Mouse (Mus musculus): ENCODE measurements around the gene Plekha6.

Gene Plekha6

DNA sequence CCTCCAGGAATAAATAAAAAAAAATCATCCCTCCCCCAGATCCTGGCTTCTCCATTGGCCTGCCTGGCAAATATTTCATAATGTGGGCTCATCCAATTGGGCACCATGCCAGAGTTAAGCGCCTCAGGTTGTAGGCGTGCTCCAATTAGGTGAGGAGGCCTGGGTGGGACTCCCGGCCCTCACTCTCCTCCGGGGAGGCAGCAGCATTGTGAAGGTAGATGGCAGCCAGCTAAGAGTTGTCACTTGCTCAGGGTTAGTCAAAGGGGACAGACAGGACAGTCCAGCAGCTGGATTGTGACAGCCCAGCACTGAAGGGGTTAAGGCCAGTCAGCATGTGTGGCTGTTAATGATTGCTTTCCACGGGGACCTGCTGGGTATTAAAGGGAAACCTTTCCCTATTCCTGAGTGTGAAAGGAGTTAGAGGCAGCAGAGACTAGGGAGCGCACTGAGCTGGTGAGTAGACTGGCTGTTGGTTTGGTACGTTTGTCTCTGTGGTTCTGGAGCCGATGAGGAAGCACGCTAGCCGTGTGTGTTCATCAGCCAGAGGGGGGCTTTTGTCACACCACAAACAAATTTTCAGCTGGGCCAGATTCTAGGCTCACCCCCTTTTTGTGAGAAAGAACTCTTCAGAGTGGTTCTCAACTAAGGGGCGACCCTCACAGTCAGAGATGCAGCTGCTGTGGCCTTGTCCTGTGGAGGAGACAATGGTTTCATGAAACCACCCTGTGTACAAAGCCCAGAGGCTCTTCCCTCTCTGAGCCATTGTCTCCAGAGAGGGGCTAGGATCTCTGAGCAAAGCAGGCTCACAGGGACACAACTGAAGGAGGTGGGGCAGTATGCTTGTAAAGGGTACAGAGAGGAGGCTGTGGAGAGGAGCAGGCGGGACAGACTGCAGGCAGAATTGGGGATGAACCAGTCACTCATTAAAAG, 81.9 kb downstream of the Plekha6 start:
- DNase-seq (ENCODE audit: low read depth), result no peak

DNA sequence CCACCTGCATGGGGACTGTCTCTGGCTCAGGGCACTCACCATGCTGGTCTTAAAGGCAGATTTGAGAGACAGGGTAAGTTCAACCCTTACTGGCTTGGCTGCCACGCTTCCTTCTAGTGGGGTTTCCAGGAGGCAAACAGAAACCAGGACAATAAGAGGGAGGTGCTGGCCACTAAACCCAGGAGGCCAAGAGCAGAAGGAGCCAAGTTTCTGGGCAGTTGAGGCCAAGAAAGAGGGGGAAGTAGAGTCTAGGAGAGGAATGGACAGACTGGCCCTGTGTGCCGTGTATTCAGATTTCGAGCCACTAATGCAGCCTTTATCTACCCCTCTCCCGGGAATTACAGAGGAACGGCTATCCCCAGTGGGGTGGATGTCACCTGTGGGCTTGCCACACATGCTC, 83.2 kb downstream of the Plekha6 start:
- DNase-seq (ENCODE audit: low read depth), result no peak

DNA sequence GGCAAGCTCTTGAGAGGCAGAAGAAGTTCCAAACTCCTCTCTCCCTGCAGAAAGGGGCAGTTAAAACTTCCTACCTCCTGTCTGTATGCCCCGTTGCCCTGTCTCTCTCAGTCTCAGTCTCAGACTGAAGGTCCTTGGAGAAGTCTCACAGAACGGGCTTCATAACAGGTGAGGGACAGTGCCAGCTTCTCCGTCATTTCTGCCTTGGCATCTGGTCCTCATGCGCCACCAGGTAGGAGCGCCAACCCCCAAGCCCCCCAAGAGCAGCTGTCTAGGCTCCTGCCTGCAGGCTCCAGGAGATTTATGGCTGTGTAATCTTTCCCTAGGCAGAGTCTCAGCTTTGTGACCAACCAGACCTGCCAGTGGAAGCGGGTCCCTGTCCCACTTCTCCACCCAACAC, 86.8 kb downstream of the Plekha6 start:
- DNase-seq (ENCODE audit: low read depth), result no peak

DNA sequence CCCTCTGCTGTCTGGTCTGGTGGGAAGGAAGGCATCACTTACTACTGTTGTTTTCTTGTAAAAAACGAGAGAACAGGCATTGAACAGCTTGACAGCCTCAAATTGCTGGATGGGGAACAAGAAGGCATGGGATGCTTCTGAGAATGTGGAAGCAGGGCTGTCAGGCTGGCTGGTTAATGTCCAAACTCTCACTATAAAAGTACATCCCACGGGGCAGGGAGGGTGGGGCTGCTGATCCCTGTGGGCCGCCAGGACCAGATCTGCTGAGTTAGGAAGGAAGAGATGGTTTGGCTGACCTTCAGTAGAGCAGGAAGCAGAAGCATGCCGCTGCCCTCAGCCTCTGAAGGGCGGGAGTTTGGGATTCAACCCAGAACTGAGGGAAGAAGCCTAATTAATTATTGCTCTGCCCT, 87.6 kb downstream of the Plekha6 start:
- DNase-seq (ENCODE audit: low read depth), result no peak

DNA sequence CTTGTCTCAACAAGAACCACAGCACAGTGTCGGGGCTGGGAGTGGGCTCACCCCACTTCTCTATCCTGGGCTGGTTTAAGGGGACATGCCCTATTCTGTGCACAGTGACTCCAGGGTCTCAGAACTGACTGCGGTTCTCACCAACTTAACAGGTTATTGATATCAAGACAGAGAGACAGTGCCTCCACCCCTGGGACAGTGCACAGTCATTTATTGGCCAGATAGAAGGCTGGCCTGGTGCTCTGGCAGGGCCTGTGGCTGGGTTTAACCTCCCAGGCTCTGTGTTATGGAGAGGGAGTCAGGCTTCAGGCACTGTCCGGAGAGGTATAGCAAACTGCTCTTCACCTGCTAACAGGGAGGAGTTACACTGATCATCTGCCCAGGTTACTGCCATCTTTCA, 88.2 kb downstream of the Plekha6 start:
- no peak for DNase-seq (ENCODE audit: low read depth)

DNA sequence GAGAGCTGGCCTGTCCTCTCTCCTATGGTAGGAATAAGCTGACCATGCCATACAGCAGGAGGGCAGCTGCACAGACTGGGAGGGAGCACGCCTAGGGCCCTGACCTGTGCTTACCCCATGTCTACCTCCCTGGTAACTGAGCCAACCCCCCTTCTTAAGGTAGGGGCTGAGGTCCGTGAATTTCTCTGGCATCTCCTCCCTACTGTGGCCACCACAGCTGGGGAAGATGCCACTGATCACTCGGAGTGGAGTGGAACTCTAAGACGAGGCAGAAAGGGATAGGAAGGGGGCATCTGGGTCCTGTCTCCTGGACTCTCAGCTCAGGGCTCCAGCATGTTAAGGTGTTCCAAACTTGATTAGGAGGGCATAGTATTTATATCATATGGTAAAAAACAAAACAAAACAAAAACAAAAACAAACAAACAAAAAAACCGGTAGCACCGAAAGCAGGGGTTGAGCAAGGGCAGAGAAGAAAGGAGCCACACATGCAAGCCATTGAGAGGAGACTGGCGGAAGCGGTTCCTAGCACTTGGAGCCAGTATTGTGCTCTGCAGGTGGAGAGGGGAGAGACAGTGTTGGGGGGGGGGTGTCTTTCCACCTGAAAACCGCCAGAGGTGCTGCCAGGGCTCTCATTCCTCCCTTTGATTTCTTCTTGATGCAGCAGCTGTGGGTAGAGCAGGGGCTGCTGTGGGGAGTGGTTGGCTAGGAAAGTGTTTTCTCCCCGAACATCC, 89.0 kb downstream of the Plekha6 start:
- no peak for DNase-seq (ENCODE audit: low read depth)

DNA sequence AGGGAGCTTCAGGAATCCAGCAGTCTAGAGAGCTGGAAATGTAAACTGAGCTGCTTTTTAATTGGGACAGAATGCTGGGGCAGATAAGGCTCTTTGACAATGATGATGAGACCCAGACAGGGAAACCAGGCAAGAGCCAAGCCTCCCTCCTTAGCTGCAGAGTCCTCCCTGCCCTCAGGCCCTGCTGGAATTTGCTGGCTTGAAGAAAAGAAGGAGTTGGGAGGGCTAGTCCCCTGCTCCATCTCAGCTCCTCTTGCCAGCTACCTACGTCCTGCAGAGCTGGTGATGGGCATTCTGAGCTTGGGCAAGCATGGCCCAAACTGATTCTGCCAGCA, 89.5 kb downstream of the Plekha6 start:
- DNase-seq (ENCODE audit: low read depth), result no peak

DNA sequence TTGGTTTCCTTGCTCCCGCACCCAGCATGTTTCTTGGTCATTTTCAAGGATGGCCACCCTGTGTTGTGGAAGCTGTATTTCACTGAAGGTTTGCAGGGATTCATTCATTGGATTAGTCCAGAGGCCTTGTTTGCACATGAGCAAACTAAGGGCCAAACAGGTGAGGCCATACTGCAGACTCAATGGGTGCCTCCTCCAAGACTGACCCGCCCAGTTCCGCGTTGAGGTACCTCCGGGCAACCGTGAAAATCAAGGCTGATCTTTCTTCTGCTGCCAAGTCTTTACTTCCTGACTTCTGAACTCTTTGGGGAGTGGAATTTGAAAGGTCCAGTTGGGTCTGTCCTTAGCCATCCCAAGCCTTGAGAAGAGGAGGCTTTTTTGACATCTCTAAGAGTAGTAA, 90.2 kb downstream of the Plekha6 start:
- no peak for DNase-seq (ENCODE audit: low read depth)

DNA sequence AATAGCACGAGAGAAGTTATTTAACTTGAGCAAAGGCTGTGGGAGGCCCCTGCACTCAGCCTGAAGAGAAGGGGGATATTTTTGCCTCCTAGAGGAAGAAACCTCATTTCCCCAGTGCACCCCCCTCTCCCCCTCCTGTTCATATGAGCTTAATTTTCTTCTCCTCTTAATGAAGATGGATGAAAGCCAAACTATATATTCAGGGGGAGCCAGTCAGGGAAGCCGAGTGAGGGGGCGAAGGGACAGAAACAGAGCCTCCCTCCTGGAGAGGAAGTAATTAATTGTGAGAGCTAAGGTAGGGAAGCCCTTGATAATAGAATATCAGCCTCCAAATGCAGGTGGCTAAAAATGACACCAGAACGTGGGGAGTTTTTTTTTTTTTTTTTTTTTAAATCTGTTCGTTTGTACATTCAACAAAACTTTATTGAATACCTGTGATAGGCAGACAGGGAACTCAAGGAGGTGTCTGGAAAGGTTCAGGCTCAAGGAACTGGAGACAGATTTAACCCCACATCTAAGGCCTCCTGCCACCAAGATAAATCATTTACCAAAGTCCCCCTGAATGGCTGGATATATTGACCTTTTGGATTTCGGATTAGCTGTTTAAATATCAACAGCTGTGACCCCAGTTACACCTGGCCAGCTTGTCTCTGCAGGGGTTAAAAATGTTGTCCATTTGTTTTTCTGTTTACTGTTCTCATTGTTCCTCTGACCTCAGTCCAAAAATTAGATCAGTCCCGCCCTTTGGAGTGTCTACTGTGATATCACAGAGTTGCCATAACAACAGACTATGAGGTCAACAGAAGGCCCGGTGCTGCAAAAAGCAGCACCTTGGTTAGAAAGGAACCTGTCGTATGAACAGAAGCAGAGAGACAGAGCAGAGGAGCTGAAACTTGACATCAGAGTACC, 91.1 kb downstream of the Plekha6 start:
- no peak for DNase-seq (ENCODE audit: low read depth)

DNA sequence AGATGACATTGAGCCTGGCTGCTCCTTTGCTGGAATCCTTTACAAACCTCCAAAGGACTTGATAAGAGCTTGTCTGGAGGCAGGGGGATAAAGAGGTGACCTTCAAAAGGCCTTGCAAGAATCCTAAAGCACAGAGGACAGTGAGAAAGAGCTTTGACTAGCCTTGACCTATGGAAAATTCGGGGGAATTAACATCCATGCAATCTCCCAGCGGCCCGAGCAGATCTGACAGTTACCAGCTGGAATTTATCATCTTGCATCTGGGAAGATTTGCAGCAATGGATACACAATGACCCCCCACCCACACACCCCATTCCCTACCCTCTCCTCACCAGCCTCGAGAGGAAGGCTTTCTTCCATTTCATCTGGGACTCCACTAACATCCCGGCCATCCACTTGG, 91.8 kb downstream of the Plekha6 start:
- DNase-seq (ENCODE audit: low read depth), result no peak

DNA sequence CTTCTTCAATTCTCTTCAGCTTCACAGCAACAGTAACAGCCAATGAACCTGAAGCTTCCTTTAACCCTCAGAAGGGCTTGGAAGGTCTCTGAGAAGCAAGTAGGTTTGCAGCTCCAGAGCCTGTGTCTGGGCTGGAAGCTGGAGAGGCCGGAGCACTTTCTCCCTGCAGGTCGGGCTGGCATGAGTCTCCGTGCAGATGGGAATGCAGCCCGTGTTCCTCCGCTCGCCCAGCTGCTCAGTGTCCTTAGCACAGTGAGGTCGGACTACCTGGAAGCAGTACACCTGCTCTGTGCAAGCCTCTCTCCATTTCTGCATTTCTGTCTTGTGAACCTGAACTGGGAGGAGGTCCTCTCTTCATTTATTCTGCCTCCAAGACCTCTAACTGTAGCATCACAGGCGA, 92.3 kb downstream of the Plekha6 start:
- no peak for DNase-seq (ENCODE audit: low read depth)

DNA sequence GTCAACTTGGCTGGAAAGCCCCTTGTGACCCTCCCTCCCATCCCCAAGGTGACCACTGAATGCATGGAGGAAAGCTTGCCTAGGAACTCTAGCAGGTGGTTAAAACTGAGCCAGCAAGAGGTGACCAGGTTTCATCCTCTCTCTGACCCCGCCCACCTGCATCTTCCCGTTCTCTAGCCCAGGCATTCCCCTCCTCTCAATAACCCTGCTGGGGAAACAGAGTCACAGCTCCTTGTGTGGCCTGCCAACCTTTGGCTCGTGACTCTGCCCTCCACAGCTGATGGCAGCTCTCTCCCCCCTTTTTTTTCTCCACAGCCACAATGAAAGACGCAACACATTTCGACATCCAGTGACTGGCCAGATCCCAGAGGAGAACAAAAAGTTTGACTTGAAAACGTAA, 94.7 kb downstream of the Plekha6 start:
- DNase-seq (ENCODE audit: low read depth), result no peak

DNA sequence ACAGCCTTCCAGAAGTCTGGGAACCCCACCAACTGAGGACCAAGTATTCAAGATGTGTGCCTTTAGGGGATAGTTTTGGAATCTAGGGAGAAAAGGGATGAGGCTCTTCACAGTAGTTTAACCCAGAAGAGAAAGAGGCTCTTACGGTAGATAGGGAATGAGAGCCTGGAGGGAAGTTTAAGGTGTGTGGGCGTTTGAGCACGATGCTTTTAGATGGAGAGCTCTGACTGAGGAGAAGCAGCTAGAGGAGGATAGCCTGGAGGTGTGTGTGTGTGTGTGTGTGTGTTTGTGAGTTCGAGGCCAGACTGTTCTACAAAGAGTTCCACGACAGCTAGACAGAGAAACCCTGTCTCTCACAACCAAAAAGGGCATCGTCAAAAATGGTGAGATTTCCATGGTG, 98.6 kb downstream of the Plekha6 start:
- no peak for DNase-seq (ENCODE audit: low read depth)

DNA sequence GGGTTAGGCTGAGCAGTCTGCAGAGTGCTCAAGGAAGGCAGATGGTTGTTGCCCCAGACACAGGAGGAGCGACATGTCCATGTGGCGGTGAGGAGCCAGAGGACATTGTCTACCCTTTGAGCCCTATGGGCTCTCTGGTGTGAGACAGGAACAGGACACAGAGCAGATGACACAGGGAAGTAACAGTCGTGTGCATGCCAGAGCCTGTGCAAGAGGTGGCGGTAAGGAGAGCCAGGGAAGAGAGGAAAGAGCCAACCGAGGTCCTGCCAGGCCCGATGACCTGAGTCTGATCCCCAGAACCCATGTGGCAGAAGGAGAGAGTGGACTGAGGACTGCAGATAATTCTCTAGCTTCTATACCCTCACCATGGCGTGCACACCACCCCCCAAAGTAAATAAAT, 99.1 kb downstream of the Plekha6 start:
- no peak for DNase-seq (ENCODE audit: low read depth)

DNA sequence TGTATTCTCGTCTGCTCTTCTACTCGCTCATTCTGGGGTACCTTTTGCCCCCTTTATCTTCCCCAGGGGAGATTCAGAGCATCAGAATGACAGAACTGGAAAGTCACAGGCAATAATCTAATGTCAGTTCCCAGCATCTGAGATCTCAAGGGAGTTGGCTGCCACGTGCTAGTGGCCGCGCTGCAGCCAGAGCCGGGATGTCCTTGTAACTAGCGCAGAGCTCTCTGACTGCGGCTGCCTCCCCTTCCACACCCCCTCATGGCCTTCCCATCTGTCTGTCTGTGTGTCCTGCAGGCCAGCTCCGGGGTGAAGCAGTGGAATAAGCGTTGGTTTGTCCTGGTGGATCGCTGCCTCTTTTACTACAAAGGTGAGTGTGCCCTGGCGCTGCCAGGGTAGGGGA, 100.4 kb downstream of the Plekha6 start:
- no peak for DNase-seq (ENCODE audit: low read depth)

DNA sequence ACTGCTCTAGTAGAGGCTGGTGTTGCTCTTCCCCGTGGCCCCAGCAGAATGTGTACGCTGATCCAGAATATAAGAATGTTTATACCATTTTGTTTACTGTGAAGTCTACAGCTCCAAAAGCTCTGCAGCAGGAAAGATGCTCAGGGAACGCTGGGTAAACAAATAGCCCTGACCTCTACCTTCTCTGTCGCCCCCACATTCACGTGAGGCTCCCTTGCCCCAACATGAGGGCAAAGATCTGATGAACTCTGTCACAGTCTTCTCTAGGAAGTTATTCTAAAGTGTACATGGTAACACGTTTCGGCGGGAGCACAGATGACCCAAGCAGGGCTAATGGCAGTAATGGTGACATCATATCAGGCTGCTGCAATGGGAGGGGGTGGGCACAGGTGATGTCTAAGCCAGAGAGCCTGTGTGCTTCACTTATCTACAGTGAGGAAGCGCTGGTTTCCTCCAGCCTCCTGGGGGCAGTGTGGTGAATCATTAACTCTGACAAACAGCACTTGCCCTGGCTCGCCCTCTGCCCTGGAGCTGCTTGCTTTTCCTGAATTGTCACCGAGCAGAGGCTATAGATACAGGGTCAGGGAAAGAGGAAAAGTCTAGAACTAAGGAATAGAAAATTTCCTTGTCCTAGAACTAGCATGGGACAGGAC, 101.2 kb downstream of the Plekha6 start:
- DNase-seq (ENCODE audit: low read depth), result peak; percentile 13

DNA sequence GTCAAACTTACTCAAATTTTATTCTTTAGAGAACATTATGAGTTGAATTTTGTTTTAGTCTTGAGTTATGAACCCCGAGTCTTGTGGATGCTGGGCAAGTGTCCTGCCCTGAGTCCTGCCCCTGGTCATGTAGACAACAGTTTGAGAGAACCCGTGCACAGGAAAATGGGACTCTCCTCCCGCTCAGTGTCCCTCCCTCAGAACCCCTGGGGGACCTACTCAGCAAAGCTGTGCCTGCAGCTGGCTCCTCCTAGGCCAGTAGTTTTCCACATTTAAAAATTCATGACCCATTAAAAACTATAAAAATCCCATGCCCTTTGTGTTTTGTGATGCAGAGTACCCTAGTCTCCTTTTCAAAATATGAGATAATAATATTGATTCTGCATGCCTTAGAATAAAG, 103.1 kb downstream of the Plekha6 start:
- DNase-seq (ENCODE audit: low read depth), result no peak

DNA sequence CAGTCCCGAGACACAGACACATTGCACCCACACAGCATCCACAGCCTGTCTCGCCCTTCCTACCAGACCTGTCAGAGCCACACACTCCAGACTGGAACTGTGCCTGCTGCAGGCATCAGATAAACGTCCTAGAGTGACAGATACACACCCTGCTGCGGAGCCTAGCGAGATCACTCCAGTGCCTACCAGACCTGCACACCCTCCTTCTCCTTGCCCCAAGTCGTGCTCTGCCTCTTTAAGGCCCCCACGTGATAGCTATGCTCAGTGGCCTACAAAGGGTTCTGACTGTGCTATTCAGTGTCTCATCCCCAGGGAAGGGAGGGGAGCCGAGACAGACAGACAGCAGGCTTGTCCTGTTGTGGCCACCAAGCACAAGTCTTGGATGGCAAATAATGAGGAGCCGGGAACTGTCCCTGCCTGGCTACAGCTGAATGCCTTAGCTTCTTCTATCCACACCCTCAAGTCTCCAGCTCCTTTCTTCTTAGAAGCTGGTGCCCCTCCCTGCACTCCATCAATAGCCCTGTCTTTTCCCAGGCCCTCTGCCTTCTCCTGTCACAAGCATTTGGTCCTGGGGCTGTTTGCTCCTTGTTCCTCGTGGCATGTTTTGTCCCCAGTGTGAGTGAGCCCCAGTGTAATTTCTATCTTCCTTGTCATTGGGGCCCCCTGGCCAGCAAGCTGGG, 103.9 kb downstream of the Plekha6 start:
- peak; percentile 17 for DNase-seq (ENCODE audit: low read depth)

DNA sequence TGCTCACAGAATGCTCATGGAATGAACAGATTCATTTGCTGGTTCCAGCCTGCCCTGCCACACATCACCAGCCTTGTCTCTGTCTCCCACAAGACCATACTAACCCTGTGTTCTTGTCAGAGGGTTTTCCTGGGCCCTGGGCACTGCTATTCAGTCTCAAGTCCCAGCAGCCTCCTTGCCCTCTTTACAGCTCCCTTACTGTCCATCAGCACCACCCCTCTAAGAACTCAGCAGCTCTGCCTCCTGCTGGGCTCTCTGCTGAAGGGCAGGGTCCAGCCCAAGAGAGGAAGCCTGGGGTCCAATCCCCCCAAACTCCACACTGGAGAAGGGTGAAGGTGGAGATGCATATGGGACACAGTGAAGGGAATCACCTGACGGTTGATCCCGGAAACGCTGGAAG, 104.5 kb downstream of the Plekha6 start:
- DNase-seq (ENCODE audit: low read depth), result no peak

DNA sequence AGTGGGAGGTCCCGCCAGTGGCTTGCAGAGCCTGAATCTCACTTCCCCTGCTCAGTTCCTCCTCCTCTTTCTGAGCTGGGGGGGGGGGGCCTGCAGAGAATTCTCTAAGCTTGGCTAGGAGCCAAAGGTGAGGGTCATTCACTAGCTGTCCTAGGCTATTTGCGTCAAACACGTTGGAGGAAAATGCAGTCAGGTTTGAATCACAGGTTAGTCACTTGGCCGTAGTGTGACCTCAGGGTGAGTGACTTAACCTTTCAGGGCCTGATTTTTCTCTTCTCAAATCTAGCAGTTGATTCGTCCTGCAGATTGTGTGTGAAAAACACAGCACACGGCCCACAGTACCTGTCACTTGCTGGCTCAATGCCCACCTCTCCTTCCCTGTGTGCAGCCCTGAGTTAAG, 106.3 kb downstream of the Plekha6 start:
- no peak for DNase-seq (ENCODE audit: low read depth)

DNA sequence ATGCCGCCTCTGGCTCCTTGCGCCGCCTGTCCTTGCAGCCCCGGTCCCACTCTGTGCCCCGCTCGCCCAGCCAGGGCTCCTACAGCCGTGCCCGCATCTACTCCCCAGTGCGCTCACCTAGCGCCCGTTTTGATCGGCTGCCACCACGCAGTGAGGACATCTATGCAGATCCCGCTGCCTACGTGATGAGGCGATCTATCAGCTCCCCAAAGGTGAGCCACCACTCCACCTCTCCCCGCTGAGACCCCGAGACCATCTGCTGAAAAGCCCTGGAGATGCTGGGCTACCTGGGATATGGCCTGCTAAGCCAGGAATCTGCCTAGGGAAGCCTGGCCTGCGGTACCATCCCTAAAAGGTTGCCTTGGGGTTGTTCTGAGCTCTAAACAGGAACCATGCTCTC, 110.2 kb downstream of the Plekha6 start:
- no peak for DNase-seq (ENCODE audit: low read depth)

Data from c-Kit-positive CD71-negative TER-119-negative erythroid progenitor cells, embryonic 14.5 days (primary cell).